Mouse (Mus musculus) forebrain, embryonic 14.5 days (tissue): ENCODE data around the gene Mrps27. TPM values are rescaled to one million over a fixed set of nuclear protein-coding genes. Genes with fewer than 3 reads are reported as not detected.
A peak's percentile ranks its signal among the peaks of the same experiment; 100 is the strongest.

ENCODE experiments used
- ATAC-seq: fragments of 200-750 bp; cut with Nextera tagmentation; 2 replicates; pipeline ENCODE4 v1.8.0; 2017; ENCODE audit warnings: mild to moderate bottlenecking, moderate library complexity
- DNase-seq: peaks from one replicate; pipeline ENCODE4 v3.0.0-alpha.2; 2015; ENCODE audit warnings: low spot score
- H3K27ac ChIP-seq: fragments of 300-500 bp; sonication (generic); 2 replicates; pipeline ENCODE4 v1.5.1; 2014; ENCODE audit warnings: low read depth, mild to moderate bottlenecking, control low read depth, low read length, moderate library complexity
- H3K27me3 ChIP-seq: fragments of 300-500 bp; sonication (generic); replicated peaks from 2 replicates; pipeline ENCODE4 v1.6.1; 2014; ENCODE audit warnings: low read length, control low read depth, mixed read lengths; ENCODE audit not compliant: control insufficient read depth, insufficient read depth
- H3K36me3 ChIP-seq: fragments of 300-500 bp; sonication (generic); 2 replicates; pipeline ENCODE4 v1.6.1; 2014; ENCODE audit warnings: low read length, control low read depth; ENCODE audit not compliant: control insufficient read depth, insufficient read depth
- H3K4me1 ChIP-seq: fragments of 300-500 bp; sonication (generic); 2 replicates; pipeline ENCODE4 v1.6.1; 2014; ENCODE audit warnings: antibody characterized with exemption, low read length, control low read depth; ENCODE audit not compliant: control insufficient read depth, insufficient read depth
- H3K4me2 ChIP-seq: fragments of 300-500 bp; sonication (generic); 2 replicates; pipeline ENCODE4 v1.6.1; 2014; ENCODE audit warnings: mild to moderate bottlenecking, control low read depth, low read length
- H3K4me3 ChIP-seq: fragments of 300-500 bp; sonication (generic); 2 replicates; pipeline ENCODE4 v1.5.1; 2014; ENCODE audit warnings: low read depth, low read length, control low read depth
- H3K9ac ChIP-seq: fragments of 300-500 bp; sonication (generic); 2 replicates; pipeline ENCODE4 v1.6.1; 2014; ENCODE audit warnings: mild to moderate bottlenecking, low read length, control low read depth, moderate library complexity
- H3K9me3 ChIP-seq: fragments of 300-500 bp; sonication (generic); replicated peaks from 2 replicates; pipeline ENCODE4 v1.6.1; 2016; ENCODE audit warnings: low read length, control low read depth, mixed read lengths; ENCODE audit not compliant: control insufficient read depth
- WGBS: fragments of 180-500 bp; shearing (Covaris S2); extraction: QIAGEN DNeasy Blood & Tissue Kit; methylation state at CpG from one replicate; pipeline ENCODE4 v1.1.7; 2014; 5-methylcytosine and 5-hydroxymethylcytosine counted together
- polyA plus RNA-seq: library from polyadenylated mRNA; unstranded; fragments of >200 nt; fragmentation: Nextera tagmentation; extraction: Ambion mirVana; gene quantifications from 2 replicates; pipeline ENCODE4 v1.2.1, GENCODE M21; 2014

Mrps27 gene
- polyA plus RNA-seq, 1 experiment from 2014 or later: 45.6 TPM

DNA sequence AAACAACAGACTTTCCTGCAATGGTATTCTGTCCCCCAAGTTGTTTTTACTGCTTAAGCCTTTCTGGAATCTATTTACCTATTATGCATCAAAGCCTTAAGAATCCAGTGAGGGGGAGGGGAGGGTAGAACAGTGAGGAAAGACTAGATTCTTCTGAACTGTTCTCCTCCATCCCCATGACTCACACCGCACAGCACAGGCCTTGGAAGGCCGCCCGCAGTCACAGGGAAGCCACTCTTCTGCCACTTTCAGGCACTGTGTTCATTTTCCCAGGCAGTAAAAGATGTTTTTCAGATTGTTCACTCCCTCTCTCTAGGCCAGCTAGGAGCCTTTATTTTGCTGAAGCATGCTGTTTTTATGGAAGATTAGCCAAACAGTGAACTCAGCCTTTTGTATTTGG is 46.8 kb downstream of the Mrps27 start:
- H3K27ac ChIP-seq: 0 out of 2 replicates have a peak overlapping the region, but pooled peaks have one; percentile 14
- H3K27me3 ChIP-seq: no peaks in the 10 kb centered on the region
- DNase-seq: peak; percentile 55
- H3K4me1 ChIP-seq: peaks cover 6% of the 10 kb centered on the region; the same call in 1 of the 2 replicates
- H3K9ac ChIP-seq: no peak overlapping the region
- H3K9me3 ChIP-seq: no peaks in the 10 kb centered on the region
- 62% methylated on average over 3 of the region's 3 CpGs for WGBS
- ATAC-seq: peak; percentile 63; the same call in 1 of the 2 replicates
- H3K4me3 ChIP-seq: no peak overlapping the region
- no peak overlapping the region for H3K4me2 ChIP-seq
- H3K36me3 ChIP-seq: no peaks in the 10 kb centered on the region

DNA sequence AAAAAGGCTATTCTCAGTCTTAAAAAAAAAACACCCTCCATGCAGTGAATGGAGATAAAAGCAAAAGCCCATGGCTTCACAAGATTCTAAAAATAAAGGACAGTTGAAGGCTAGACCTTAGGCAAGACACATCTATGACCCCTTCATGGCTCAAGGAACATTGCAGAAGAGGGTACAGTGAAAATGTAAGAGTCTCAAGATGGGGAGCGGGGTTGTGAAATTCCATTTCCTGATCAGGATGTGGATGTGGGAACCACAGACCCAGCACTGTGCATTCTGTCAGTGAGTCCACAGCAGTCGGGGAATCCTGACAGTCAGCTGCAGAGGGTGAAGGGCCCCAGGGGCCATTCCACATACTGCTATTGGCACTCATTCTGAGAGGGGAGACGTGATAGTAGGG is 48.5 kb downstream of the Mrps27 start:
- H3K27me3 ChIP-seq: no peaks in the 10 kb centered on the region
- H3K4me2 ChIP-seq: no peak overlapping the region
- ATAC-seq (no peak), DNase-seq (no peak)
- no peak overlapping the region for H3K4me3 ChIP-seq
- no peak overlapping the region for H3K27ac ChIP-seq
- H3K4me1 ChIP-seq: peaks cover 16% of the 10 kb centered on the region
- H3K9ac ChIP-seq: no peak overlapping the region
- no peaks in the 10 kb centered on the region for H3K9me3 ChIP-seq
- H3K36me3 ChIP-seq: no peaks in the 10 kb centered on the region
- 77% methylated on average over 3 of the region's 3 CpGs for WGBS

DNA sequence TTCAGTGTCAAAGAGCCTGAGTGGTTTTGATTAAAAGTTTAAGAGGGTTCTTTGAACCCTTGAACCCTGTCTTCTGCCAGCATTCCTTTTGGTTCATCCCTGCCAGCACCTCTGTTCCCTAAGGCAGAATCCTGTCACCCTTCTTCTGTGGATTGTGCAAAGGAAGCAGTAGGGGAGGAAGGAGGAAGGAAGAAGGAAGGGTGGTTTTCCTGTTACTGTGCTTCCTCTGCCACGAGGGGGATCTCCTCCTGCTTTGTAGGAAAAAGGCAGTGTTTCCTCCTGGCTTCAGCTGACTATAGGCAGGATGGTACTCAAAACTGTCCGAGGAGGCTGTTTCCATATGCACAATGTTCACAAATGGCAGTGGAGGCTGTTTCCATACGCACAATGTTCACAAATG is 50.1 kb downstream of the Mrps27 start:
- WGBS: 59% methylated on average over 3 of the region's 3 CpGs
- H3K27ac ChIP-seq: no peak overlapping the region
- H3K4me2 ChIP-seq: no peak overlapping the region
- no peak overlapping the region for H3K9ac ChIP-seq
- H3K36me3 ChIP-seq: no peaks in the 10 kb centered on the region
- DNase-seq (no peak), ATAC-seq (no peak)
- no peaks in the 10 kb centered on the region for H3K9me3 ChIP-seq
- H3K4me3 ChIP-seq: no peak overlapping the region
- no peaks in the 10 kb centered on the region for H3K27me3 ChIP-seq
- H3K4me1 ChIP-seq: peaks cover 19% of the 10 kb centered on the region

DNA sequence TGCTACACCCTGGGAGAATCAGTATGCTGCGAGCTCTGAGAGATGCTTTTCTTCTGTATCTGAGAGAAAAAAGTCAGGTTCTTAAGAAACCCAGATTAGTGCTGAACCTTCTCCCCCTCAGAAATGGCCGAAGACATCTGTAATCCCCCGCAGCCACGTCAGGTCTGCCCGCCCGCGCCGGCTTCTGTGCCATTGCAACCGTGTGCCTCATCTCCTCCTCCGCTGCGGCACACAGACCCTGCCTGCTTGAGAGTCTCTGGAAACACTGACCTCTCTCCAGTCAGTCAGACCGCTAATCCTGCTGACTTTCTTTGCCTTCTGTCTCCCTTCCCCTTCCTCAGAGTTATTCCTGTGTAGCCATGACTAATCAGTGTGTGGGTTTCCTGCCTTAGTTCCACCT is 50.9 kb downstream of the Mrps27 start:
- no peak for DNase-seq
- peak overlapping the region; percentile 27; the same call in 1 of the 2 replicates for H3K27ac ChIP-seq
- no peaks in the 10 kb centered on the region for H3K27me3 ChIP-seq
- no peak overlapping the region for H3K9ac ChIP-seq
- no peaks in the 10 kb centered on the region for H3K9me3 ChIP-seq
- ATAC-seq: no peak
- 45% methylated on average over 12 of the region's 12 CpGs for WGBS
- H3K4me2 ChIP-seq: no peak overlapping the region
- no peak overlapping the region for H3K4me3 ChIP-seq
- peaks cover 19% of the 10 kb centered on the region for H3K4me1 ChIP-seq
- no peaks in the 10 kb centered on the region for H3K36me3 ChIP-seq

DNA sequence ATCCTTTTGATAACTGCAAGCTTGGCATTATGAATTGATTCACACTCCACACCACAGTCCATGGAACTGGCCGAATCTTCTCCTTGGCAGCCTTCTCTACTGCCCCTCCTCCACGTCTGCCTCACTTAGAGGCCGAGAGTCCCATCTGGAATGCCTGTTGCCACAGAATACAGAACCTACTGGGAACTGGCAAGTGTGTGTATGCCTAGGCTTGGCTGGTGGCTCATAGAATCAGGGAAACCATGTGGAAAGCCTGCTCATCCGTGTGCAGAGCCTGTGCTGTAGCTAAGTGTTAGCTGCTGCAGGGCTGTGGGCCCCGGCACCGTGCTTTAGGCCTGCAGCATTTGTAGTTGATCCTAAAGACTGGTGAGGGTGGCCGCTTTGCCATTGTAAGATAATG is 52.6 kb downstream of the Mrps27 start:
- no peak overlapping the region for H3K4me3 ChIP-seq
- WGBS: 12% methylated on average over 7 of the region's 7 CpGs
- H3K27me3 ChIP-seq: no peaks in the 10 kb centered on the region
- peaks cover 19% of the 10 kb centered on the region for H3K4me1 ChIP-seq
- no peak overlapping the region for H3K4me2 ChIP-seq
- H3K9ac ChIP-seq: no peak overlapping the region
- peak; percentile 98 for ATAC-seq
- DNase-seq: peak; percentile 93
- no peaks in the 10 kb centered on the region for H3K9me3 ChIP-seq
- no peaks in the 10 kb centered on the region for H3K36me3 ChIP-seq
- peak overlapping the region; percentile 60 for H3K27ac ChIP-seq

DNA sequence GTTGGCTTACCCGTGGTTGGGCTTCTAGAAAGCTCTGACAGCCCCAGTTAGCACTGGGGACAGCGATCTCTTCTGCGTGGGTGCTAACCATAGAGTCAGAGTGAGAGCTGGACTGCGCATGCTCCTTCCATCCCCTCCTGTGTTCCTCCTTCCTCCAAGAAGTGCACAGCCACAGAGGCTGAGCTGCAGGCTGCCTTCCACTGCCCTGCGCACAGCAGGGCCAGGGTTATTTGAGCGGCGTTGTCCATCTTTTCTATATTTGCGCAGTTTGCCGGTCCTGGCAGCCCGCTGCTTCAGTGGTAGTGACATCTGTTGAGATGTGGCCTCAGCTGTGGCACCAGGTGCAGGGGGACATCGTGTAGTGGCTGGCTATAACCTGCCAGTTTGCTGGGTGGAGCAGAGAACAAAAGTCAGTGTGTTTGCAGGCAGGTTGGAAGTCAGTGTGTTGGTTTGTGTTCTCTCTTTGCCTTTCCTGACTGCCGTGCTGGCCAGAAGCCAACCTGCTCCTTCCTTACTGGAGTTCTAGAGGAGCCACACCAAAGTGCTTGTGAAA is 53.6 kb downstream of the Mrps27 start:
- DNase-seq (no peak), ATAC-seq (no peak)
- no peak overlapping the region for H3K9ac ChIP-seq
- no peaks in the 10 kb centered on the region for H3K36me3 ChIP-seq
- no peak overlapping the region for H3K4me3 ChIP-seq
- H3K9me3 ChIP-seq: no peaks in the 10 kb centered on the region
- peaks cover 19% of the 10 kb centered on the region for H3K4me1 ChIP-seq
- no peaks in the 10 kb centered on the region for H3K27me3 ChIP-seq
- H3K27ac ChIP-seq: peak overlapping the region; percentile 60; the same call in 1 of the 2 replicates
- H3K4me2 ChIP-seq: no peak overlapping the region
- 85% methylated on average over 12 of the region's 12 CpGs for WGBS

DNA sequence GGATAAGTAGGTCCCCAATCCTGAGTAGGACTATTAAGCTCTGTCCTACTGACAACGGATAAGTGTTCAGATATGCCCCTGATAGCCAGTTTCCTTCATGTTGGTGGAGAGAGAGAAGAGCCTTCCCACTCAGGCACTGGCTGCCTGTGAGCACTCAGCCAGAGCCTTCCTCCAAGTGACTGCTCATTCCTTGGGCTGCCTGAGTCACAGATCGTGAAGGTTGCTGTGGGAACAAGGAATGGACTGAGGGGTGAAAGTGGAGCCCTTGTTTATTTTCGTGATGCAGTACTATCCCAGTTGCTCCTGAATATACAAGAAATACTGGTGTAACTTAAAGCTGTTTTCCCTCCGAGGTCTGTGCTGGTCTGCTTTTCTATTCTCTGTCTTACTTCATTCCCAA is 54.8 kb downstream of the Mrps27 start:
- no peak for DNase-seq

DNA sequence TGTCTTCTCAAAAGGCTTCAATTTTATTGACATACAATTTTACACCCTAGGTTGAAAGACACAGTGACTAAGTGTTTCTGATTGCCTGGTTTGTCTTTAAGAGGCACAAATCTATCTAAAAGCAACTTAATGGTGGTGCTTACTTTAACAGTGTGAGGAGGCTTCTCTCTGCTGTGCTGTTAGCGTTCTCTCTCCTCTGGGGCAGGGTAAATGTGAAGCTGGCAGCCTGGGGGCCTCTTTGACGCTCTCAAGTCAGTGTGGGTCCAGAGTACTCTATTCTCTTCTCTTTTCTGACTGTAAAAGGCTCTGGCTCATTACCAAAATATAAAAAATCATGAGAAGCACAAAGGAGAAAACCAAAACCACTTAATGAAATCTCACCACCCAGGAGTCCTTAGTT is 64.6 kb downstream of the Mrps27 start:
- ATAC-seq (no peak), DNase-seq (no peak)
- Histone ChIP-seq H3K27me3 (no peaks in the 10 kb centered on the region), H3K27ac (peak overlapping the region; percentile 28; the same call in 1 of the 2 replicates), H3K36me3 (peaks cover 41% of the 10 kb centered on the region), H3K4me2 (no peak overlapping the region), H3K4me1 (peaks cover 7% of the 10 kb centered on the region; the same call in 1 of the 2 replicates), H3K9ac (no peak overlapping the region), H3K9me3 (no peaks in the 10 kb centered on the region), H3K4me3 (no peak overlapping the region)
- 23% methylated on average over 2 of the region's 2 CpGs for WGBS

More for the DNA sequence above, 54.8 kb downstream of the Mrps27 start:
- no peaks in the 10 kb centered on the region; the same call in 1 of the 2 replicates for H3K36me3 ChIP-seq
- H3K9me3 ChIP-seq: no peaks in the 10 kb centered on the region
- H3K27ac ChIP-seq: no peak overlapping the region
- WGBS: 82% methylated on average over 4 of the region's 4 CpGs
- H3K4me1 ChIP-seq: peaks cover 19% of the 10 kb centered on the region
- no peak for ATAC-seq
- no peak overlapping the region for H3K9ac ChIP-seq
- no peaks in the 10 kb centered on the region for H3K27me3 ChIP-seq
- H3K4me2 ChIP-seq: no peak overlapping the region
- no peak overlapping the region for H3K4me3 ChIP-seq

DNA sequence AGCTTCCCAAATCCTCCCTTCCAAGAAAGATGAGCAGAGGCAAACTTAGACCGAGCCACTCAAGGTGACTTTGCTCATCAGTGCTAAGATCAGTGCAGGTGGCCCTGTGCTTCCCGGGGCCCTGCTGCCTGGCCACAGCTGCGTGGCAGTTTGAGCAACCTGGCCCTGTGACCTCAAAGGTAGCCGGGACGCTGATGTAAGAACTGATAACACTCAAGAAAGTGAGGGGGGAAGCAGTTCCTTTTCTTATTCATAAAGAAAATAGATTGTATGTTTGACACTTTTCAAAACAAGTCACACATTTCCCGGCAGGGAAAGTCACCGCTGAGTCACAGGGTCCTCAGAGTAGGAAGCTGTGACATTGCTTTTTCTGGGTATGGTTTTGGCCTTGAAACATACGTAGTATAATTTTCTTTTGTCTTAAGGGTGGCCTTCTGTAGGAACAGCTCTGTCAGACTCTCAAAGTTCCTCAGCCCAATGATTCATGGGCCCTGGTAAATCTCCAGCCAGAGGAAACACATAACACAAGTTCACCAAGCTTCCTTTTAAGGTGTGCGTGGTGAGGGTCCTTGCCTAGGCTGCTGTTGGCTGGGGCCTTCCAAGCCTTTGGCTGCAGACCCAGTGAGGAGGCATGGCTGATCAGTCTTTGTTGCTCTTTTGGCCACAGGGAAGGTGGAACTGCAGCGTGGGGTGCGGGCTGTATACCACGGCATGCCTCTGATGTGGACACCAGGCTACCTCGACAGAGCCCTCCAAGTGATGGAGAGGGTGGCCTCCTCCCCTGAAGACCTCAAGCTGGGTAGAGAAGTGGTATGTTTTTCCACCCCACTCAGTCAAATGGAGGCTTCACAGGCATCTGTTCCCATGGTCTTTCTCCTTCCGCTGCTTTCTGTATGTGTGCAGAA is 66.3 kb downstream of the Mrps27 start:
- Histone ChIP-seq H3K36me3 (peaks cover 39% of the 10 kb centered on the region), H3K4me3 (no peak overlapping the region), H3K27me3 (no peaks in the 10 kb centered on the region), H3K4me1 (peaks cover 8% of the 10 kb centered on the region; the same call in 1 of the 2 replicates), H3K9me3 (no peaks in the 10 kb centered on the region), H3K9ac (no peak overlapping the region), H3K27ac (no peak overlapping the region), H3K4me2 (no peak overlapping the region)
- 89% methylated on average over 14 of the region's 14 CpGs for WGBS
- ATAC-seq (no peak), DNase-seq (no peak)
